Mouse (Mus musculus) kidney, postnatal 25 days (tissue): ENCODE measurements around the gene Tmem126b.
A peak's percentile ranks its signal among the peaks of the same experiment; 100 is the strongest.

ENCODE experiments used
- DNase-seq, 2 experiments: peaks; one replicate each; pipeline ENCODE4 v3.0.0; 2021; ENCODE audit warnings: mixed read lengths in 2 of 2

Tmem126b gene

DNA sequence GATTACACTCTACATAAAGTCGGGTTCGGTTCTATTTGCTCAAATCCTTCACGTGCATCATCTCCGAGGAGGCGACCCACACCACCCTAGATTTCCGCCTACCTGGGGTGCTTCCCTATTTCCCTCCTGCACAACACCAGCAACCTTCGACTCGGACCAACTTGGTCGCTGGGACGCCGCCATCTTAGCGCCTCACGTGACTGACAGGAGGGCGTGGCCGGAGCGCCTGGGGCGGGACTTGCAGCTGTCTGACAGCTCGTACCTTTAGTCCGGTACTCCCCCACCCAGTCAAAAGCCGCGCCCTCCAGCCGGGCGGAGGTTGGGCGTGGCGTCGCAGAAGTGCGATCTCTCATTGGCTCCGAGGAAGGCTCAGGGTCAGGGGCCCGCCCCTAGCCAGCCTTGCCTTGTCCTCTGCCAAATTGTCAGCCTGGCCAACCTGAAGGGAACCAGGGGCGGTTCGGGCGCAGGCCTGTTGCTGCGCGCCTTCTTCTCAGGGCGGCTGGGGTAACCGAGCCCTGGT lies at the start of gene Tmem126b:
Gene Tmem126b (minus strand): TSS at position 209 of the 520 bp plus-strand sequence.
- DNase-seq: peak; percentile 98 to 100

DNA sequence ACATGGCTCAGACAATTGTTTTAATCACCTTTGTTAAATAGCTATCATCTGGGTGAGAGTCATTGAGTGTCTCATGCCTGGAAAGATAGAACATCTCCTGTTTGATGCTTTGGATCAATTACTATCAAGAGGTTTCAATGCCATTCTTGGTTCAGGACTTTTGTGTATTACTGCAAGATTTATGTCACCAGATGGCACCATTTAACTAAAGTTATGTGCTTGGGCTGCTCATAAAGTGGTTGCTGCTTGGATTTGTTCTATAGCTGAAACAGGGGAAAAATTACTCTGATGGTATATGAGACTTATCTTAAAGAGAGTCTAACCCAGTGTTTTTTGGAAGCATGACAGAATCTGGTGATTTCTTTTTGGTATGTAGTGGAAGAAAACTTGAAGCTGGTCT lies 36.5 kb upstream of the Tmem126b start:
- DNase-seq: no peak

GRCm38 (mm10) chr7:90508124-90508523 lies 32.3 kb upstream of the Tmem126b start:
- no peak for DNase-seq

DNA sequence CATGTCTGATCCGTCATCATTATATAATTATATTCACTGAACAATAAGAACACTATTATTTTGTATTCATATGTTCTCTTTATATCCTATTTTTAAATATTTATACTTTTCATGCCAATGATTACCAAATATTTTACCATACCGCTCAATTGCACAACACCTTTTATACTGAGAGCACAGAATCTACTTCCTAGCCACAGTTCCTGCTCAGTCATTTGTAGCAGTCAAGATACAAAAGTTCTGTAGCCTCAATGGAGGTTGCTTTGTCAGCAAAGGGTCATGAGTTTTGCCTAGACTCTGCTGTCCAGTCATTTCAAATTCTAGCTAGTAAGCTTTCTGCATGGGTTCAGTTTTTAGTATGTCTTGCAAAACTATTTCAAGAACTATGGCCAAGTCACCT lies 6.8 kb upstream of the Tmem126b start:
- DNase-seq: no peak

DNA sequence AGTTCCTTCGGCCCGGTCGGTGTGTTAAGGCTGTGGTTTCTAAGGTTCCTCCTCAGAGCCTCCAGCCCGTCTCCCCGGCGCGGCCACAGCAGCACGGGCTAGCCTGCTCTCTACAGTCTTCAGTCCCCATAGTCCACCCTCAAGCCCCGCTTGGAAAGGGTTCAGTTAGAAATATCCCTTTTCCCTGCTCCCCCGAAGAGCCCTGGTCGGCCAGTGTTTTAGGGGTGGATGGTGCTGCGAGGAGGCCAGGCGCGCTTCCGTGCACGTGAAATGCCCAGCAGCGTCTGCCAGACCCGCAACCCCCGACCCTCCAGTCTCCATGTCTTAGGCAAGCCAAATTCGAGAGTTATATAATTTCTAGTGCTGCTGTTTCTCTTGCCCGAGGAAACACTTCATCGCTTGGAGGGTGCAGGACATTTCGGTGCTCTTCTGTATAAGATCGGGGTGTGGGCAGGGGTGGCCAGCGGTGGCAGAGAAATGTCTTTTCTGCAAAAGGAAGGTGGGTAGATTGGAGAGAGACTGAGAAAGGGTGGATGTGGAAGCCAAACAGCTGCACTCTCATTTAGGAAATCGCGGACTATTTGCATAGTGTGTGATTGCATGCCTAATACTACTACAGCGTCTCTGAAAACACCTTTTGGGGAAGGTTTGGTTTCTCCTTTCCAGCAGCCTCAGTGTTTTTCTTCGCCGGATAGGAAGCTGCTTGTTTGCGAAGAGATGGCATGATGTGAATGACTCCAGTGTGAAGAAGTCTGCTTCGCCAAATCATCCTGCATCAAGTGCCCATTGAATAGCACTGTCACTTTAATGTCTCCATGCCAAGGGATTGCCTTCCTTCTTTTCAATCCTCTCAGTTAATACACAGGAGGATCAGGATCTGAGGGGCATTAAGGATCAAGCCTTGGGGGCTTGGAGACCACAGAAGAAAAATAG lies 778 bp upstream of the Tmem126b start, which contains the start of gene Dlg2:
Gene Dlg2 (plus strand): TSS at position 360 of the 933 bp plus-strand sequence.
- peak in 1 of 2 experiments; percentile 63 for DNase-seq

GRCm38 (mm10) chr7:90473511-90473910 lies 2.3 kb downstream of the Tmem126b start:
- no peak for DNase-seq

DNA sequence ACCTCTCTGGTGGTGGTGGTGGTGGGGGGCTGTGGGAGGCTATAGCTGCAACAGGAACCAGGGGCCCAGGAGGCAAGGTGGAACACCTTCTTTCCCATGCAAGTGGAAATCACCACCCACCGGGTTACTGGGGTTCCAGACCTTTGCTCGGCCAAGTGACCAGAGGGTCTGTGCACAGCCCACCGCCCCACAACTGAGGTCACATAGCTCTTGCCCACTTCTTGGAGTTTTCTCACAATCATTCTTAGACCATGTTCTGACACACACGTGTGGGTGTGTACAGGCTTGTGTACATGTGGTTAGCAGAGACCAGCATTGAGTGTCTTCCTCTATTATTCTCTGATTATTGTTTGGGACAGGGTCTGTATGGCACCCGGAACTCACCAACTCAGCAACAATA lies 14.4 kb downstream of the Tmem126b start:
- DNase-seq: no peak

- peak; percentile 49 to 68 for DNase-seq
Observed at GRCm38 (mm10) chr7:90460930-90461329, 14.9 kb downstream of the Tmem126b start.

DNA sequence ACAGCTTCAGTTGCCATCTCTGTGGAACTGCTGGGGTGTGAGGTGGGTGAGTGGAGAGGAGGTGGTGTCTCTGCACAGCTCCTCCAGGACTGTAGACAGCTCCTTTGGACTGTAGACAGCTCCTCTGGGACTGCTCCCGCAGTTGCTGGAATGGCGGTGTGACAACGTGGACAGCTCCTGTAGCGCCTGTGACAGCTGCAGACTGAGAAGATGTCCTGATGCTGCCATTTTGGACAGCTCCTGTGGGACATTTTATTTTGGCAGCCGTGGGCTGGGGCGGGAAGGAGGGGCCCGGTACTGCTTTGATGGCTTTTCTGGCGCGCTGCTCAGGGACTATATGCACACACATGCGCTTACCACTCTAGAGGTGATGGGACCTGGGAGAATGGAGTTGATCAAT lies 15.5 kb downstream of the Tmem126b start:
- no peak for DNase-seq

DNA sequence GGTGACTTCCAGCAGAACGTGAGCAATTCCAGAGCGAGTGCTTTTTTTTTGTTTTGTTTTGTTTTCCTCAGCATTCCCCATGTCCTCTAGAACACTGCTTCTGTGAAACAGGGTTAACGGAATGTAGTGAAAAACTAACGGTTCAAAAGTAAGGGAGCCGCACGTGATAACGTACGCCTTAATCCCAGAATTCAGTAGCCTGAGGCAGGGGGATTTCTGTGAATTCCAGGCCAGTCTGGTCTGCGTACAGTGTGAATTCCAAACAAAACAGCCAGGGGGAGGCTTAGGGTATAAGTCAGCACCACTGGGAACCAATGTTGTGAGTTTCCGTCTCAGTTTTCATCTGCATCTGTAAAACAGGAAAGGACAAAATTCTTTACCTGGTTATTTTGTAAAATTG lies 18.3 kb downstream of the Tmem126b start:
- peak in 1 of 2 experiments; percentile 36 for DNase-seq

DNA sequence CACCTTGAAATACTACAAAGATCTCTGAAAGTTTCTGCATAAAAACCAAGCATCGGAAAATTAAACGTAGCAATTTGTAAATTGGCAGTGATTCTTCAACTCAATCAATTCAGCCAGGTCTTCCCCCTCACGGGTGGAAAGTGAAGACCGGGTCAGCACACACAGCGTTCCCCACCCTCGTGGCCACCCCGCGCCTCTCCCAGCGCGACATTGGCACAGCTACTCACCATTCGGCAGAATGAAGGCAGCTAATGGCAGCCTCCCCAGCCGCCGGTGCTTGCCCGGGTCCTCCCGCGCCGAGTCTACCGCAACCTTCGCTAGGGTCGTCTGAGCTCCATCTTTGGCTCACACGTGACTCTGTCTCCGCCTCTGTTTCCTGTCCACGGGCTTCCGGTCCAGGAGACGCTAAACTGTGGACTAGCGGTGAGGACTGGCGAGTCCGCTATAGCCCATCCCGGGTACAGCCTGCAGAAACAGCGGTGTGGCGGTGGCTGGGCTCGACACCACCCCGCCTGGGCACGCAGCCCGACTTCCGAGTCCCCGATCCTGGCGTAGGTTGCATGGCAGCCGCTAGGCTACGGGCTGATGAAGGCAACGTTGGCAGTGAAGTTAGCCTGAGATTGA lies 18.8 kb downstream of the Tmem126b start, which contains the start of gene Tmem126a:
Gene Tmem126a (minus strand): TSS at position 385 of the 624 bp plus-strand sequence.
- peak; percentile 90 to 95 for DNase-seq

- no peak for DNase-seq
Observed at GRCm38 (mm10) chr7:90456149-90456844, 19.5 kb downstream of the Tmem126b start.

DNA sequence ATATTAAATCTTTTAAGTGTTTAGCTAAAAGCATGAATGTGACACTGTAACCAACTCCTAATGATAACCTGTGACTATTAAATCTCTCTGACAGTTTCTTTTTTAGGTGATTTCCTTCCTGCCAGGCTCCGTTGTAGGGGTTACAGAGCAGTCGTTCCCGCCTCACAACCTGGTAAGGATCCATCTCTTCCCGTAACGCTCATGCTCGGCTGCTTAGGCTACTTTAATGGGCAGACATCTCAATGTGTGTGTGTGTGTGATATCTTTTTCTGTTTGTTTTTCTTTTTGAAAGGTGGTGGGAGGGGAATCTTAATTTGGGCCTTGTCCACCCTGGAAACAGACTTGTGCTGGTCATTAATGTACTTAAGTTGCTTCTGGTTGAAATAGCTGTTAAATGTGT lies 31.6 kb downstream of the Tmem126b start:
- DNase-seq: peak in 1 of 2 experiments; percentile 9

DNA sequence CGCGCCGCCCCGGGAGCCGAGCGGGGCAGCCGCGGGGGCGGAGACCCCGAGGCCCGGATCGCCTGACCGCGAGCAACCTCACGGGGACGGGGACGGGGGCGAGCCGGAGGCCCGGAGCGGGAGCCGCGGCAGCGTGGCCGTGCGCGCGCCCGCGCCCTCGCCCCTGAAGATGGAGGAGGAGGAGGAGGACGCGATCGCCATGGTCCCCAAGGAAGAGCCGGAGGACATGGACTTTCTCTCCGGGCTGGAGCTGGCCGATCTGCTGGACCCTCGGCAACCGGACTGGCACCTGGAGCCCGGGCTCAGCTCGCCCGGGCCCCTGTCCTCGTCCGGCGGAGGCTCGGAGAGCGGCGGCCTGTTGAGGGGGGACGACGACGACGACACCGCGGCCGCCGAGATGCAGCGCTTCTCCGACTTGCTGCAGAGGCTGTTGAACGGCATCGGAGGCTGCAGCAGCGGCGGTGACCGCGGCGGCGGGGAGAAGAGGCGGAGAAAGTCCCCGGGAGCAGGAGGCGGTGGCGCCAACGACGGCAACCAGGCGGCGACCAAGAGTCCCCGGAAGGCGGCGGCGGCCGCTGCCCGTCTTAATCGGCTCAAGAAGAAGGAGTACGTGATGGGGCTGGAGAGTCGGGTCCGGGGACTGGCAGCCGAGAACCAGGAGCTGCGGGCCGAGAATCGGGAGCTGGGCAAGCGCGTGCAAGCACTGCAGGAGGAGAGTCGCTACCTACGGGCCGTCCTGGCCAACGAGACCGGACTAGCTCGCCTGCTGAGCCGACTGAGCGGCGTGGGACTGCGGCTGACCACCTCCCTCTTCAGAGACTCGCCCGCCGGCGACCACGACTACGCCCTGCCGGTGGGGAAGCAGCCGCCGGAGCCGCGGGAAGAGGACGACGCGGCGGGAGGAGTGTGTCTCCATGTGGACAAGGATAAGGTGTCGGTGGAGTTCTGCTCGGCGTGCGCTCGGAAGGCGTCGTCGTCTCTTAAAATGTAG lies 32.4 kb downstream of the Tmem126b start:
- peak; percentile 67 to 86 for DNase-seq

- peak; percentile 99 for DNase-seq
Observed at GRCm38 (mm10) chr7:90442518-90443080, 33.2 kb downstream of the Tmem126b start, which contains the start of gene Crebzf. TSS of gene Crebzf (plus strand) at chr7:90442729.

GRCm38 (mm10) chr7:90442070-90442469 lies 33.7 kb downstream of the Tmem126b start:
- no peak for DNase-seq

- DNase-seq: no peak
Observed at GRCm38 (mm10) chr7:90440044-90440443, 35.8 kb downstream of the Tmem126b start.

- no peak for DNase-seq
Observed at GRCm38 (mm10) chr7:90432221-90432620, 43.6 kb downstream of the Tmem126b start.

GRCm38 (mm10) chr7:90427006-90427405 lies 48.8 kb downstream of the Tmem126b start:
- no peak for DNase-seq

DNA sequence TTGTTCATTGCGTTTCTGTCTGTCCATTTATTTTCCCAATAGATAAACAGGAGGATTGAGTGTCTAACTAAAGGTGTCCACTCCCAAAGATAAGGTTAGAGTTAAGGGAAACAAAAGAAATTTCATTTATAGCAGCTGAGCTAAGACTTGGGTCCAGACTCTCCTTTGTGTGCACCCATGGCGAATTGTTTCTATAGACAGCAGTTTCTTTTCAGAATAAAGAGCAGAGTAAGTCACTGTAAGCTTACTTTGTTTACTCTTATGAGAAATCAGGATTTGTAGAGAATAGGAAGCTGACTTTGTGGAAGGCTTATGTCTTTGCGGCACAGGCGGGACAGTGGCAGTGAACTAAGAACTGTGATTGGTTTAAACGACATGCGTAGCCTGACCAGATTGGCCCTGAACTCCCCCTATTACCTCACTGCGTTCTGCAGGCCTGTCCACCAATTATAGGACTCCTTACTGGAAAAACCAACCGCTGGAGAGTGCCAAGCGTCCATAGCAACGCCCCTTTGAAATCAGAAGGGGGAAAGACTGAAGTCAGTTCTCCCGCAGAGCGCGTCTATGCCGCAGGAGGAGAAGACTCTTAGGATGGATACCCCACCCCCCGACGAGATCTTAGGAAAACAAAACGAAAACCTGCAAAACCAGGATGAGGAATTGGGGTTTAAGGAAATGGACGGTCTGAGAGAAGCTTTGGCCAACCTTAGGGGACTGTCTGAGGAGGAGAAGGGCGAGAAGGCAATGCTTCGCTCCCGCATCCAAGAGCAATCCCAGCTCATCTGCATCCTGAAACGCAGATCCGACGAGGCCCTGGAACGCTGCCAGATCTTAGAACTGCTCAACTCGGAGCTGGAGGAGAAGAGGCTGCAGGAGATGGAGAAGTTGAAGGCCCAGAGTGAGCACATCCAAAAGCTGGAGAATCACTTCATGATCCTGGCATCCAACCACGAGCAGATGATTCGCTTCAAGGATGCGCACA lies 49.5 kb downstream of the Tmem126b start, which contains the start of gene Ccdc89:
Gene Ccdc89 (plus strand): TSS at position 558 of the 982 bp plus-strand sequence.
- DNase-seq: peak; percentile 86 to 92
